Mouse (Mus musculus) liver, postnatal 0 days (tissue): ENCODE results near the gene Nt5c1a.

Experiments used
- CTCF ChIP-seq: sonication (generic); IDR thresholded peaks from 2 replicates; pipeline ENCODE4 v1.5.1; 2016; ENCODE audit warnings: antibody characterized with exemption, low read depth
- EP300 ChIP-seq: IDR thresholded peaks from 2 replicates; pipeline ENCODE4 v1.6.1; 2016; ENCODE audit warnings: antibody characterized with exemption, low read depth, mild to moderate bottlenecking

- TF ChIP-seq CTCF (no peak), EP300 (no peak)
Observed at GRCm38 (mm10) chr4:123155840-123156239, 45.5 kb upstream of the Nt5c1a start.
